Mouse (Mus musculus) testis, postnatal 14 days (tissue): ENCODE measurements around the gene Cryge.
"Not testable (repeated sequence)": the region's sequence is repeated elsewhere in the genome, so short reads cannot be mapped to it uniquely, and the experiment has no call there.

Experiments used
- DNase-seq: peaks from one replicate; pipeline ENCODE4 v3.0.0; 2021; ENCODE audit warnings: low spot score

Gene Cryge

GRCm38 (mm10) chr1:65050952-65051351, at the start of gene Cryge:
Gene Cryge, minus strand, starts transcription at chr1:65051149.
- DNase-seq, result not testable (repeated sequence)

- DNase-seq, result no peak
These were observed 46.0 kb upstream of the Cryge start for GRCm38 (mm10) chr1:65096953-65097352.

DNA sequence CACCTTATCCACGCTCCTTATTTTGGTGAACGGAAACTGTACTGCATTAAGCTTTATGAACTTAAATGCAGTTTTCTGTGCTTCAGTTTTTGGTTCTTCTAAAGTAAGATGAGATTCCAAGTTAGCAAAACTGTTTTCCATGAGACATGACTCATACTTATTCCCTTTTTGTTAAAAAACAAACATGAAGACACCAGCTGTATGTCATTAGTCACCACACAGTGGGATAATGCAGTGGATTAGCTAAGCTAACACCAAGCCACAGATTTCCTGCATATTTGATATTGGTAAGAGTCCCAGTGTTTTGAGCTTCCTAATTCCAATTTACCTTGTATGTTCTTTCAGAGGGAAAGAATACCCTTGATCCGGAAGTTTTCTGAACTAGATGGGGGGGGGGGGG, 40.6 kb upstream of the Cryge start:
- no peak for DNase-seq

DNA sequence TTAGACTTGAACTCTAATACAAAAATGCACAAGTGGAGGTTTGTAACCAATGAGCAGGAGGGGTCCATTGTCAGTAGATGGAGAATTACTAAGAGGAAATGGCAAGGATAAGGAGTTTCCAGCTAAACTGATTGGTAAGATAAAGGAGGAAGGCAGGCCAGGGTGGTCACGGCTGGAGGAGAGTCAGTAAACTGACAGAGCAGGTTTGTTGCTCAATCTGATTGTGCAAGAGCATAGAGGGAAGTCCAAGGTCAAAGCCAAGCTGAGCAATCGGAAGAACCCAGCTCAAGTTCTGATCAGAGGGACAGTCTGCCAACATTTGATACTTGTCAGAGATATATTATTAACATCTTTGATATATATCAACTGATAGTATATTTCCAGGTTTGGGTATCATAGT, 39.4 kb upstream of the Cryge start:
- DNase-seq, result no peak

DNA sequence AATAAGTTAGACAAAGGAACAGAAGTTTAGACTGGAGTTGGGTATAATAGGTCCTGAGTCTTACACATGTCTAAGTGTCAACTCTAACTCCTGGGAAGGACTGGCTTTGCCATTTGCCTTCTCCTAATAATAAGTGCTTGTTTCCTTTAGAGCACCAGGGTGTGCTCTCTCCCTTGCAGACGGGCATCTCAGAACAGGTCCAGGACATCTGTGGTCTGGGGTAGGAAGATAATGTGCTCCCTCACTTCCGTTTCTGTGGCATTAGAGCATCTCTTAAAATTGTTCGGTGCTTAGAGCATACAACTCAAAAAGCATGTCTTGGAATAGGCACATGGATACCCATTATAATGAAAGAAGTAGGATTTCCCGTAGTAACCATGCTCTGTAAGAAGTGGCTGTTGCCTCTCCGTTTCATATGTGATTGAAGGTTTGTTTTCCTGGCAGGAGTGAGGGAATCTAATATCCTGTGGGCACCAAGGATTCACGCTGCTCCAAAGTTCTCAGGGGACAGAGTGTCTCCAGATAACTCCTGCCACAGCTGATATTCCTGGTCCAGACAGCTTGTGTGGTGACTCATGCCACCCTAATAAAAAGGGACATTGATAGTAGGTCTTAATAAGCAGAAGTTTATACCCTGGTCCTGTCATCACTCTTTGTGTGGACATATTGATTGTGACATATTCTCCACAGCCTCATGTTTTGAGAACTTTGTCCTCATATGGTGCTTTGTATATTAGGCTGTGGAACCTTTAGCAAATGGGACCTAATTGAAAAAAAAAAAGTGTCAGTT, 37.8 kb upstream of the Cryge start:
- DNase-seq, result no peak

- no peak for DNase-seq
These were observed 31.2 kb upstream of the Cryge start, which contains the start of gene Crygb for GRCm38 (mm10) chr1:65082188-65082587. Gene Crygb, minus strand, starts transcription at chr1:65082288.

- no peak for DNase-seq
These were observed 24.7 kb upstream of the Cryge start for GRCm38 (mm10) chr1:65075607-65076006.

GRCm38 (mm10) chr1:65073589-65073988, 22.6 kb upstream of the Cryge start, which contains the start of gene Crygc:
Gene Crygc, minus strand, starts transcription at chr1:65073689.
- DNase-seq, result no peak

- DNase-seq, result no peak
These were observed 16.9 kb upstream of the Cryge start for GRCm38 (mm10) chr1:65067842-65068241.

DNA sequence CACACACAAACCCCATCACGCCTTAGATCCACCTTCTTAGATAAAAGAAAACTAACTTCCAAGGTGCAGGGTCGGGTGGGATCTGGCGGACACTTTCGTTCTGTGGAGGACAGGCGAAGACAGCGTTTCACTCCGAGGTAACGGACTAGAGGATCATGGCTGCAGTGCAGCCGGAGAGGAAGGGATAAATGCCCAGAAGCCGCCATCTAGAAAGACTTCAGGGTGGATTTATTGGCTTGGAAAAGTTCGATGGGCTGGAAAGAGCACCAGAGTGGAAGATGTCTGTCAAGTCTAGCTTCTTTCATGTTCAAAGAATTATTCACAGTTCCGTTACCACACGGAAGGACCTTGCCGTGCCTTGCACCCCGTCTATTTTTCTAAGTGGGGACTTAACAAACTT, 13.3 kb upstream of the Cryge start:
- DNase-seq, result no peak

DNA sequence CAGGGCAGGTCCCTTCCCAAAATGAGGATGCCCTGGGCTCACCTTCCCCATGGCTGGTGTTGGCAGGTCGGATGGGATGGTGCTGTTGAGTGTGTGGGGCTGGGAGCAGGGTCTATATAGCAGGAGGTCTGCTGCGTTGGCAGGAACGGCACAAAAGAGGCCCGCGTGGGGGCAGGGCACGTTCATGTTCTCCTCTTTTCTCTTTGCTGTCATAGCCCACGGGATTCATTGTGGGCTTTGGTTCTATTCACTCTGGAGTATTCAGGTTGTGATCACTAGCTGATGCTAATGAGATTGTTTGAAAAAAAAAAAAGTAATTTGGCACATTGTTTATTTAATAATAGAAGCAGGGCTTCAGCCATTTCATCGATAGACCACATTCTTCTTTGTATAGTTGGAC, 12.4 kb upstream of the Cryge start, which contains the start of gene Crygd:
Gene Crygd (minus strand): TSS at position 101 of the 400 bp plus-strand sequence.
- DNase-seq, result no peak

- DNase-seq, result no peak
These were observed 1.2 kb upstream of the Cryge start for GRCm38 (mm10) chr1:65052140-65052539.

DNA sequence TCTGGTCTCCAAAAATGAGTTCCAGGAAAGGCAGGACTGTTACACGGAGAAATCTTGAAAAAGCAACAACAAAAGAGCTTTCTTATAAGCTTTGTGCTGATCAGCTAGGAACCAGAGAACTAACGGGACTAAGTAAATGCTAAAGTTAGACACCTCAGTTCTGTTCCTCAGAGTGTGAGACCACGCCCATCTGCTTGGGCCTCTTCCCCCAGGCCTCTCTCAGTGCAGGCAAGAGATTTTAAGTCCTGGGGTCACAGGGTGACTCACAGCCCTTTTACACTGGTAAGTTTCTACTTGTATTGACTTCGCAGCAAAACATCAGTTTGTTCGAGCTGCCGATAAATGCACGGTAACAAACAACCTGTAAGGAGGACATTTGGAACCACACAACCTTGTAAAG, 747 bp upstream of the Cryge start:
- DNase-seq, result no peak

DNA sequence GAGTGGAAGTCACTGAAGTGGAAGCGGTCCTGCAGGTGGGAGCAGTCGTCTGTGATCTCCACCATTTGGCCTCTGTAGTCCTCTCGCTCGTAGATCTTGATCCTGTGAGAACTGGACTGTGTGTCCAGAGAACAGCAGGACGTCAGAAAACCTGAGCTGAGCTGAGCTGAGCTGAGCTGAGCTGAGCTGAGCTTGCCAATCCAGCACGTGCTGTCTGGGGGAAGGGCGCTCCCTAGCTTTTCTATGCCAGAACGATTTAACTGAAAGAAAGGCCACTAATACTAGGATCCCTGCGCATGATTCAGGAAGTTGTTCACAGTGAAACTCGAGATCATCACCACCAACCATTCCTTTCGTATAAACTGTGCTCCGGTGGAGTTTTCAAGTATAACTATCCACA, 2.2 kb downstream of the Cryge start:
- DNase-seq, result peak; percentile 32

- DNase-seq, result no peak
These were observed 4.4 kb downstream of the Cryge start for GRCm38 (mm10) chr1:65046401-65047109.

GRCm38 (mm10) chr1:65043433-65043832, 7.5 kb downstream of the Cryge start:
- no peak for DNase-seq

- DNase-seq, result no peak
These were observed 9.1 kb downstream of the Cryge start for GRCm38 (mm10) chr1:65041837-65042236.

DNA sequence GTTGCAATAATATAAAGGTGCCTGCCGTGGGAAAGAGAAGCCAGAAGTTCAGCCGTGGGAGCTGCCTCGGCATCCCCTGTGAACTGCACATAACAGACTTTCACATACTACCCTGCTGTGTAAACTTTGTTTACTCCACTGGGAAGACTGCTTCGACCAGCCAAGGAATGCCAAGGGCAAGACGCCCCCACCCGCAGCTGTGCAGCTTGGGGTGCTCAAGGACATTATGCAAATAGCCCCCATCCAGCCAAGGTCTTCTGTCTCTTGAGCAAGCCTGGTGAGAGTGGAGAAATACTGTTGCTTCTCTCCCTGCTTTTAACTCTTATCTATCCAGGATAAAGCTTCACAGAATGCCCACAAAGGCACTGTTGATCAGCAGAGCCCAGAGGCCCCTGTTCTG, 10.1 kb downstream of the Cryge start:
- peak; percentile 83 for DNase-seq

DNA sequence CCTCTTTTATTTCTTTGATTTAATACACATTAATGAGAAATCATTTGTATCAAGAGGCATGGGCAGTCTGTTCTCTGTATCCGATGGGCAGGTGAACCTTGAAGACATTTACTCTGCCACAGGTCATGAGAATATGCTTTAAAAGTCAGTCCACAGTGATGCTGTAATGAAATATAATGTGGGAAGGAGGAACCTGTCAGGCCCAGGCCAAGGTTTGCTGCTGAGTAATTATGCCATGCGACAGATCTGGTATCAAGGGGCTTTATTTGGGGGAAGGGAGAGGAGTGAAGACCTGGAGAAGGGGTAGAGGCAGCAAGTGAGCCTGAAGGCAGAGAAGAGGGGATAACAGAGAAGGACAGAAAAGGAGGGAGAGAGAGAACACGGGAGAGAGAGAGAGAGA, 11.3 kb downstream of the Cryge start:
- DNase-seq, result no peak

GRCm38 (mm10) chr1:65037542-65037941, 13.4 kb downstream of the Cryge start:
- DNase-seq, result no peak

DNA sequence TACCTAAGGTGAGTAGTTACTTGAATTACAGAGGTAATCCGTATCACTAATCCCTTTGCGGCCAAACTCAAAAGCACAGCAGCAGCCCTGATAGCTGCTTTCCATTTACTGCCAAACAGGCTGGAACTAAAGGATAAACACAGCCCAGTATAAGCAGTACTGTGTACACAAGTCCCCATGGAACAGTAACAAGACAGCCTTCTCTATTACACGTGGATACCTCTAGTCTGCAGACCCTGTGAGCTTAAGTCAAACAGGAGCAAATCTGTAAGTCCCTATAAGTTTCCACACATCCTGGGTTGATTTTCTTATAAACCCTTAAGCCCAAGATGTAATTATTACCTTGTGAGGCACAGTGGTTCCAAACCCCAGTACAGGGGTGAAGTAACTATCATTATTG, 15.4 kb downstream of the Cryge start:
- DNase-seq, result no peak

DNA sequence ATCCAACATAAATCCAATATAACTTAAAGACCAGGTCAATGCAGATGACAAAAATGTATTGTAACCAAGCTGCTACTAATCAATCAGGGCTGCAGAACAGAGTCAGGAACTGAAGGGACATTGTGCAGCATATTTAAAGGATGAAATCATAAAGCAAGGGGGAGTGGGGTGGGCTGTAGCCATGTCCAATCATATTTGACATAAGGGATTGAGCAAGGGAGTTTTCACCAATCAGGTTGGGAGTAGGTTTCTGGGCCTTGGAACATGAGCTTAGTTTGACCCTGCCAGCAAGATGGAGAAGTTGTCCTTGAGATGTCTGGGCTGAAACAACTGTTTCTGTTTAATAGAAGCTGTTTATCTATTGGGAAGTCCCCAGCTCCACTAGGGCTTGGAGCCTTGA, 18.3 kb downstream of the Cryge start, which contains the start of gene Akr1cl:
Gene Akr1cl (minus strand): TSS at position 119 of the 400 bp plus-strand sequence.
- peak; percentile 73 for DNase-seq

- DNase-seq, result no peak
These were observed 22.7 kb downstream of the Cryge start for GRCm38 (mm10) chr1:65028206-65028605.
